Mouse (Mus musculus) naive thymus-derived CD4-positive, alpha-beta T cell, adult 2 months (primary cell): ENCODE measurements at regions not wholly inside any gene's neighbourhood (a gene's known extent, or its start where the extent isn't known, plus 50 kb on each side); places are given as distances from the start of the nearest gene placed in this dataset.

Experiments used
- DNase-seq: peaks from one replicate; pipeline ENCODE4 v3.0.0-alpha.2; 2011; ENCODE audit warnings: low read depth

DNA sequence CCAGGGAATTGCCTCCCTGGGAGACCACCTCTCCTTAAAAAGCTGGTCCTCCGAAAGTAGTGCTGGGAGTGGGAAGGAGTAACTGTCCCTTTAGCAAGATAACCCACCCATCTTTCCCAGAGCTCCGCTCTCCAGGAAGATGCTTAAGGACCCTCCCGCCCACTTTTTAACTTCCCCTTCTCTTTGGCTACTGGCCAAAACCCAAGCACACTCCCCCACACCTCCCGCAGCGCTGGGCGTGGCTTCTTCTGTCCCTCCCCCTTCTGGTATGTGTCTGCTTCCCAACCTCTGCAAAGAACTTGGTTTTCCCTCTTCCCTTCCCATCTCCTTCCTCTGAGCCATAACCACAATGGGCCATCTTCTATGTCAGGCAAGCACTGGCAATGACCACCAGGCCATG lies 85.4 kb downstream of the Rpap3 start:
- DNase-seq, result no peak

DNA sequence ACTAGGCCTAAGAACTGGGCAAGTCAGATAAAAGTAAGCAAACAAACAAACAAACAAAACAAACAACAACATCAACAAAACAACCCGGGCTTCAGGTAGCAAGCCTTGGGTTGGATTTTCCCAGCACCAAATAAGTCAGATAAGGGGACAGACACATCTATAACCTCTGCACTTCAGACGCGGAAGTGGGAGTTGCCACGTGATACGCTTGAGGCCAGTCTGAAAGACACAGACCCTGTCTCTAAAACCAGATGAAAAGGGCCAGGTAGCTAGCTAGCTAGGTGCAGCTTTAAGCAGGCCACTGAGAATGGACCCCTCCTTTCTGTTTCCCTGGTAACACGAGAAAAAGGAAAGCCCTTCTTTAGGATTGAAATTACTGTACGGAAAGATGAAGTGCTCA lies 85.9 kb downstream of the Rpap3 start:
- DNase-seq, result no peak

- DNase-seq, result peak; percentile 45
Measured at GRCm38 (mm10) chr15:97612325-97612724, 93.3 kb downstream of the Rpap3 start.

DNA sequence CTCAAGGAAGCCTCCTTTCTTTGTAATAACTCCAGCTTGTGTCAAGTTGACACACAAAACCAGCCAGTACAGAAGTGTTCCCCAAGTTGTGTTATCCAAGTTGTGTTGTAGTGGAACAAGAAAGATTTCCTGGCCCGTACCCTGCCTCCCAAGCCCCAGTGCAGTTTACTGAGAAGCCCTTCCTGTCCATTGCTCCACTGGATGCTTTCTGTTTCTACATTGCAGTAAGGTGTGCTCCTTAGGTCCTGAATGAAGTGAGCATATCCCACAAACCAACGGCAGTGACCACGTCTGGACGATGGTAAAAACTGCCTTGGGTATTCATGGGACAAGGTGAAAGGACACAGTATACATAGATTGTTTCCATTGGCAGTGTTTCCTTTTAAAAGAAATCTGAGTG lies 94.9 kb downstream of the Rpap3 start:
- DNase-seq, result no peak

GRCm38 (mm10) chr15:97609496-97609895 lies 96.1 kb downstream of the Rpap3 start:
- no peak for DNase-seq

DNA sequence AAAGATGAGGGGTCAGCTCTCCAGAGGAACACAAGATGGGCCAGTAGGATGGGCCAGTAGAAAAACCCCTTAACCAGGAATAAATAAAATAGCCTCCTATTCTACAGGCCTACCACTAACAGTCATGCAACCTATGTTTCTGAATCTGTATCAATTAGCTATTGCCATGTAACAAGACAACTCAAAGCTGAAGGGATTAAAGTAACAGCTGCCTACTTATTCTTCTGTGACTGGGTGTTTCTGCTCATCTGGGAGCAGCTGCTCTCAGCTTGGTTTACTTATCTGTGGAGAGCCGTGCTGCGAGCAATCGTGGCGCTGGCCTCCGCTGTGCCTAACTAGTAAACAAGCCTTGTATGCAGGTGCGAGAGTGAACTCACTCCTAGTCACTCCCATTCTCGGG lies 97.0 kb downstream of the Rpap3 start:
- no peak for DNase-seq

- DNase-seq, result no peak
Measured at GRCm38 (mm10) chr15:97607617-97608206, 97.9 kb downstream of the Rpap3 start.

- DNase-seq, result peak; percentile 63
Measured at GRCm38 (mm10) chr15:97606630-97607381, 98.8 kb downstream of the Rpap3 start.

GRCm38 (mm10) chr15:97606232-97606629 lies 99.4 kb downstream of the Rpap3 start:
- DNase-seq, result no peak

DNA sequence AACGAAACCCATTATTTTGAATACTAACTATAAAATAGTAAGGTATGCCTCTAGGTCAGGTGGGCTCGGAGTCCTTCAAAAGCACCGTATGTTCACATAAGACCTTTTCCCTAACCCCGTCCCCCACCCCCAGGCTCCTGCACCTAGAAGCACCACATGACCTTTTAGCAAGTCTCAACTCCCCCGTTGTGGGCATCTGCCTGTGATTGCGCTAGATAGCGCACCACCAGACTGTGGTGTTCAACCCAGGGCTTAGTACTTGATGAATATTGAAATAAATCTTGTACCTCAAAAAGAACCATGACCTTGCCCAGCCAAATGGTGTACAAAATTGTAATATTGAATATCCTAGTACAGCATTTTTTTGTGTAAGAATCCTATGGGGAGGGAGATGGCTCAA lies 99.8 kb downstream of the Rpap3 start:
- DNase-seq, result no peak

DNA sequence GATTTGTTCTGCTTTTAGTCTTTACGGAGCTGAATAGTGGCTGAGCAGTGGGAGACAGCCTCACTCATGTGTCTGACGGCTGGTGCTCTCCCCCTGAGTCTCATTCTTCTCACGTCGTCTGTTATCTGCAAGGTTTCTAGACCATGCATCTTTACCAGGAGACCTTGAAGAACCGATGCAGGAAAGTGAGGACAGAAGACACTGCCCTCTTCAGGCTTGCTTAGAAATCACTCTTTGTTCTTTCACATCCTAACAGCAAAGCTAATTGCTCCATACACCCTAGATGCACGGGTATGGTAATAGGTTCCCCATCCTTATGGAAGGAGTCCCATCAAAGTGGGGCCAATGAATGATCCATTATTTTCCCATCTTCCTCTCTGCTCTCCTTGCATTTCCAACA lies 102.1 kb downstream of the Rpap3 start:
- peak; percentile 57 for DNase-seq

- DNase-seq, result no peak
Measured at GRCm38 (mm10) chr15:97598270-97598669, 107.4 kb downstream of the Rpap3 start.

GRCm38 (mm10) chr15:97596514-97597081 lies 109.0 kb downstream of the Rpap3 start:
- no peak for DNase-seq

DNA sequence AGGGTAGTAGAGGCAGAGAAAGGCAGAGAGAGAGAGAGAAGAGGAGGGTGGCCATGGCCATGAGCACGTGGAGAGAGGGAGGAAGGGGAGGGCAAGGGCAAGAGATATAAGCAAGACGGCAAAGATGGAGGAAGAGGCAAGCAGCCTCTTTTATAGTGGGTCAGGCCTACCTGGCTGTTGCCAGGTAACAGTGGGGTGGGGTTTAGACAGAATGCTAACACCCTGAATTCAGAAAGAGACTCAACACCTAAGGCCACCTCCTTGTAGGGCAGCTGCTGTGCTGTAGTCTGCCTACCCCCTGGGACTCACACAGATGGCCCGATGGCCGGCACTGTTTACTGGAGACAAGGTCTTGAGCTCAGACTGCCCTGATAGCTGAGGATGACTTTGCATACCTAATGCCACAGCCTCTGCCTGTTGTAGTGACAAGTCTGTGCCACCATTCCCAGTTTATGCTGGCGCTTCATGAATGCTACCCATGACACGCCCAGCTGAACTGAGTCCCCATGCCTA lies 110.3 kb downstream of the Rpap3 start:
- no peak for DNase-seq

- DNase-seq, result no peak
Measured at GRCm38 (mm10) chr15:97593781-97594600, 111.6 kb downstream of the Rpap3 start.

- no peak for DNase-seq
Measured at GRCm38 (mm10) chr15:97592786-97593185, 112.8 kb downstream of the Rpap3 start.

DNA sequence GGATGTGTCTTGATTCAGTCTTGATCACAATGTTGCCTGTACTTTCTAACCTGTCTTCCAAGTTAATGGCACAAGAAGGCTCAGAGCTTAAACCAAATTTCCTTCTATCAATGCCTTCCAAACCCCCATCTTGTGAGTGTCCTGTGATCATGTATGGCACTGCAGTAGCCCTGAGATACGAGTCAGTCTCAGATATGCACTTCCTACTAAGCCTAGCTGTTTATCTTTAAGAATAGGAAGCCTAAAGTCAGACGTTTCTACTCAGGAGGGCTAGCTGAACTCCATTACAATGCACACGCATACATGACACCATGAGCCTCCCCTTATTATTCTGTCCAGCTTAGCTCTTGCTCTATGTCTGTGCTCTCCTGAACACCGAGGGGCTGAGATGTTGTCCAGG lies 114.2 kb downstream of the Rpap3 start:
- no peak for DNase-seq

GRCm38 (mm10) chr15:97590732-97591292 lies 114.8 kb downstream of the Rpap3 start:
- DNase-seq, result peak; percentile 42

DNA sequence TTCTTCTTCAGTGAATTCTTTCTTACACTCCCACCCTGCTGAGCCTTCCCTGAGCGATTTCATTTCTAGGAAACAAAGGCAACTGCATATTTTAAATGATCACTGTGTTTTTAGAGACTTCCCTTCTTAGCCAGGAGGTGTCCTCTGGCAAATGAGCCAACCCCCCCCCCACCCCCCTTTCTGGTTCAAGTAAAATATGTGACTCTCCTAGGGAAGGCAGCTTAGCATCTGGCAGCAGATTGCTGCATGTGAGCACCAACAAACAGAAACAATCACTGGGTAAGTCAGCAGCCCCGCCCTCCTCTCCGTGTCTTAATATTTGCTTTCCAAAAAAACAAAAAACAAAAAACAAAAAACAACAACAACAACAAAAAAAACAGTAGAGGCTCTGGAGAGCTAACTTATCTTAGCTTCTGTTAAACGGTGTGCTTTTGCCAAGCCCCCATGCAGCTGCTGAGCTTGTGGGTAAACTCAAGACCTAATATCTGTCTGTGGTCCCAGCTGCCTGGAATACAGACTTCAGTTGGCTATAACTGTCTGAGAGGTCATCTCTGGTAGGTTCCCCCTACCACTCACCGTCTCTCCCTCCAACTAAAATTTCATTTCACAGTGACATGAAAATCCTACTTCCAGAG lies 117.9 kb downstream of the Rpap3 start:
- DNase-seq, result no peak

DNA sequence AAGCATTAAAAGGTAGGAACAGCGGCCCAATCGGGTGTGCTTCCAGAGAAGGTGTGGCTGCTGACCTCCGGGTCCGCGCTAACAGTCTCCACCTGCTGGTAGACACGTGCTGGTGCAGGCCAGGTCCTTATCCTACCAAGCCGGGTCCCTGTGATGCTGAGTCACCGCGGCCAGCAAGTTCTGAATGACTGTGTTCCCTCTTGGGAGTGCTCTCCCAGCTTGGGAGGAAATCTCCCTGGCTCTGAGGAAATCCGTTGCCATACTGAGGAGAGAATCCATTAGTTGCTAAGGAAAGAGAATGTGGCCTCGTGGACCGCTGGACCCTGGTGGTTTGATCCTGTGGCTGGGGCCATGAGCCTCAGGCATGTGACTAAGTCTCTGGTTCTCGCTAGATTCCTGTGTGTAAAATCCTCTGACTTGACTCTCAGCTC lies 123.9 kb downstream of the Rpap3 start:
- peak; percentile 84 for DNase-seq

- peak; percentile 49 for DNase-seq
Measured at GRCm38 (mm10) chr15:97580726-97581125, 124.9 kb downstream of the Rpap3 start.

GRCm38 (mm10) chr15:97578046-97578445 lies 127.6 kb downstream of the Rpap3 start:
- DNase-seq, result peak; percentile 87
